22 mouse cellular contexts compared by ENCODE assay signal in the genomic region with DNA sequence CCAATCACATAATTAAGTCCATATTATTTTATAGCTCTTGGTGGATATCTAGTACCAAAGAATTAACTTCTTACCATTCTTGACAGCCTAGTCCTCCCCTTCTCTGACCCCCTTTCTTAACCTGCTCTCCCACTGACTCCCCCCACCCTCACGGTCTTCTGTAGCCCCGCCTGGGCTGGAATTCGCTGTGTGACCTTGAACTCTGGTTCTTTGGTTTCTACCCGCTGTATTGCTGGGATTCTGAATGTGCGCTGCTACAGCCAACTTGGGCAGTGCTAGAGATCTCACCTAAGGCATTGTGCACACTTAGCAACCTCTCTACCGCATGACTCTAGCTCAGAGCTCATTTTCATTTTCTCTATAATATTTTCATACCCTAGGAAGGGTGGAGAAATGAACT.
"Had no signal": no experiment of that assay in that cellular context is flagged by ENCODE, and none has a peak within 500 bp of the region (broad histone marks: within the 10 kb centered on the region; RNA-seq: fewer than 3 reads in every experiment).

No protein-coding gene starts in this region.

- DNase-seq: kidney, adult 2 months; kidney, postnatal 10 days; kidney, postnatal 36 days; layer of hippocampus, postnatal 36 days; lung, adult 18-20 months; lung, postnatal 14 days; lung, postnatal 4 days; right cerebral cortex, adult 18-20 months; right cerebral cortex, postnatal 14 days; right cerebral cortex, postnatal 4 days; thymus, adult 2 months; thymus, postnatal 14 days; thymus, postnatal 4 days had no signal

- H3K4me3 ChIP-seq: left cerebral cortex, adult 2 months; liver, embryonic 15.5 days; lung, embryonic 15.5 days; midbrain, embryonic 12.5 days; myocyte; neural tube, embryonic 15.5 days had no signal

- H3K27me3 ChIP-seq: liver, embryonic 15.5 days; lung, embryonic 15.5 days; midbrain, embryonic 12.5 days; neural tube, embryonic 15.5 days had no signal

- H3K9me3 ChIP-seq: liver, embryonic 15.5 days; lung, embryonic 15.5 days; midbrain, embryonic 12.5 days; neural tube, embryonic 15.5 days had no signal

- H3K4me2 ChIP-seq: liver, embryonic 11.5 days; liver, embryonic 15.5 days; lung, embryonic 15.5 days; midbrain, embryonic 12.5 days; neural tube, embryonic 15.5 days had no signal

- H3K27ac ChIP-seq: left cerebral cortex, adult 2 months; liver, embryonic 15.5 days; lung, embryonic 15.5 days; midbrain, embryonic 12.5 days; neural tube, embryonic 15.5 days; stomach, postnatal 0 days had no signal

- H3K36me3 ChIP-seq: lung, embryonic 15.5 days; midbrain, embryonic 12.5 days; neural tube, embryonic 15.5 days had no signal

- ATAC-seq: midbrain, embryonic 16.5 days had no signal

- H3K9ac ChIP-seq: liver, embryonic 15.5 days; lung, embryonic 15.5 days; midbrain, embryonic 12.5 days; neural tube, embryonic 15.5 days had no signal
